Mouse (Mus musculus): ENCODE results near the gene Xlr3c. TPM values are rescaled to one million over a fixed set of nuclear protein-coding genes. Genes with fewer than 3 reads are reported as not detected.
"Not testable (repeated sequence)": the region's sequence is repeated elsewhere in the genome, so short reads cannot be mapped to it uniquely, and the experiment has no call there.

Xlr3c gene
- total RNA-seq (2014; fragmentation: Nextera tagmentation) (not detected in 2 replicates), total RNA-seq (2017) (not detected in 2 replicates)

DNA sequence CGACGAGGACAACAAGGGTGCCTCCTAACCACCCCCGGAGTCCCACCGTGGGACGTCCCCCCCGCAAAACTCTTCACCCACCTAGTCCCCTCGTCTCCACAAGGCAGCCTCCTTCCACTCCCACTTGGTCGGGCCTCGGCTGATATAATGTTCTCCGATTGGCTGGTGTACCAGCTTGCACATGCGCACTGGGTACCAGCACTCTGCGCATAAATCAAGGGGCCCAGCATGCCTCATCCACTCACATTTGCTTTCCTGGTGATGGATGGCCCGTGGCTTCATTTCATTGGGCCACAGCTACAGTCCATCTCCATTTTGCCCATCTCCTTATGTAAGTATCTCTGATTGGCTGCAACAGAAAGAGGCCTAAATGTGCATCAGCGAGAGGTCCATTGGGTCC lies at the start of gene Xlr3c:
TSS of gene Xlr3c (minus strand) at position 121 of the 400 bp plus-strand sequence.
- ATAC-seq (replicated peaks; ENCODE audit: poor library complexity, severe bottlenecking): not testable (repeated sequence)

DNA sequence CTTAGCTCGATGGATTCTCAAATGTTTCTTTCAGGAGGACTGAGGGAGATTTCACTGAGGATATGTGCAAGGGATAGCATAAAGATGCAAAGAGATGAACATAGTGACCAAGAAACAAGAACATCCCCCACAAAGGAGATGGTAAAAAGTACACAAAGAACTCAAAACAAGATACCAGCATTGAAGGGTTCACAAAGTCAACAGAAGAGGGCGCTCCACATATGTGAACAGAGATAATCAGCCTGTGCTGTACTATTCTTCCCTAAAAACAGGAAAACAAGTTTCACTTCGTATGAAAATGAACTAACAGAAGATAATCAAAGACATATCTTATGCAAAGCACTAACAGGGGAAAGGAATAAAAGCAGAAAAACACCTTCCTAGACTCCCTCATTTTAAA lies 47.3 kb upstream of the Xlr3c start:
- peak; percentile 55 for ATAC-seq (replicated peaks; ENCODE audit: poor library complexity, severe bottlenecking)

DNA sequence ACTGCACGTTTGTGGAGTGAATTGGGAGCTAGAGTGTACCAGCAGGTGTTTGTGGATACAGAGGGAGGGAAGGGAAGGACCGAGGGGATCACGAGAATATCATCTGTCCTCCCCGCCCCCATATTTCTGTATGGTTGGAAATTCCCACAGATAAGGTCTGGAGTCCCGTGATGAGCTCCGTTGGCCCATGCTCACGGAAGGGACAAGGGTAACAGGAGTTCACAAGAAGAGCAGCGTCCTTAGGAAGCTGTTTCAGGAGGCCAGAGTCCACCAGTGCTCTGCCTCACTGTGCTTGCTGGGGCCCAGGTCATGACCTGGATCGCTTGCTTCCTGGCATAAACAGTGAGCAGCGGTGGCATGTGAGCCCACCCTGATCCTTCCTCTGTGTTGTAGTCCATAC lies 30.6 kb upstream of the Xlr3c start:
- not testable (repeated sequence) for ATAC-seq (replicated peaks; ENCODE audit: poor library complexity, severe bottlenecking)

DNA sequence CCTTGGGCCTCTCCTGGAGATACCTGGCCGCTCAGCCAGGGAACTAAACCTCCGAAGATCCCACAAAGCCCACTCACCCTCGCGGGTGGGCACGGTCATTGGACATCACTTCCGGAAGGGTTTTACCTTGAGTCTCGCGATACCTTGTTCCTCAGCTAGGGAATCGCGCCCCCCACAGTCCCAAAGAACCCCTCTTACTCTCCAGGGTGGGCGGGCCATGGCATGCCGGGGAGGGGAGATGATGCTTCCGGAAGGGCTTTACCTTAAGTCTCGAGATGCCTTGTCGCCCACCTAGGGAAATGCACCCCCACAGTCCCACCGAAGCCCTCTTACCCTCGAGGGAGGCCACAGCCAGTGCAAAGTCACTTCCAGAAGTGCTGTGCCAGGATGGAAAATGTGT lies 27.7 kb upstream of the Xlr3c start, which contains the start of the genes Xlr5a and Xlr5c:
TSS of gene Xlr5a (minus strand) at position 101 of the 400 bp plus-strand sequence.
TSS of gene Xlr5c (minus strand) at position 101 of the 400 bp plus-strand sequence.
- ATAC-seq (replicated peaks; ENCODE audit: poor library complexity, severe bottlenecking): not testable (repeated sequence)

DNA sequence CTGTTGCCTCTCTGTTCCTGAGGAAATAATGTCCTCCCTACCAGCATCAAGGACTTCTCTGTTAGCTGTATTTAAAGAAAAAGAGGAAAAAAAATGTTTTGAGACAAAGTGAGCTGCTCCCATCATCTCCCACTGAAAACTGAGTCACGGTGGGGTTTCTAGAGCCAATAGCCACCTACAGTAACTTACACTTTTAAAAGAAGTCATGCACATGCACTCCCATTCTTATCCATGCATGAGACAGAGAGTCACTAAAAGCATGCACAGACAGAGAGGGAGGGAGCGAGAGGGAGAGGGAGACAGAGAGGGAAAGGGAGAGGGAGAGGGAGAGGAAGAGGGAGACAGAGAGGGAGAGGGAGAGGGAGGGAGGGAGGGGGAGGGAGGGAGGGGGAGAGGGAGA lies 2.8 kb downstream of the Xlr3c start:
- not testable (repeated sequence) for ATAC-seq (replicated peaks; ENCODE audit: poor library complexity, severe bottlenecking)

DNA sequence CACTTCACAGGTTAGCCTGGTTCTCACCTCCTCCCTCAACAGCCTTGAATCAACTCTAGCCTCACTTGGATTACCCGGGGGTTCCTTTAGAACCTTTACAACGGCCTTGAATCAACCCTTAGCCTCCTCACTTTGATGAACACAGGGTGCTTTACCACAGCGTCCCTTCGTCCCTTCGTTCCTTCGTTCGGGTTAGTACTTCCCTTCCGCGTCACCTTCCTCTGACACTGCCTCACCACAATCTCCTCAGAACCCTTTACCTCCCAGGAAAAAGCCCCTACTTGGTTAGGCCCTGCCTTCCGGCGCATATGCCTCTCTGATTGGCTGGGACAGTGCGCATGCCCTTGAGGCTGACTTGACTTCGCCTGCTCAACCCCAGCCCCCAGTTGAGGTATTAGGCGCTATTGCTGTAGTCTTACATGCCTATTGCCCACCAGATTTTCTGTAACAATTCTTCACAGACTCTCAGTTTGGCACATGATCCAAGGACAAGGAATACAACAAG lies 22.3 kb downstream of the Xlr3c start, which contains the start of gene Xlr4c:
TSS of gene Xlr4c (minus strand) at position 310 of the 505 bp plus-strand sequence.
- ATAC-seq (replicated peaks; ENCODE audit: poor library complexity, severe bottlenecking): not testable (repeated sequence)

DNA sequence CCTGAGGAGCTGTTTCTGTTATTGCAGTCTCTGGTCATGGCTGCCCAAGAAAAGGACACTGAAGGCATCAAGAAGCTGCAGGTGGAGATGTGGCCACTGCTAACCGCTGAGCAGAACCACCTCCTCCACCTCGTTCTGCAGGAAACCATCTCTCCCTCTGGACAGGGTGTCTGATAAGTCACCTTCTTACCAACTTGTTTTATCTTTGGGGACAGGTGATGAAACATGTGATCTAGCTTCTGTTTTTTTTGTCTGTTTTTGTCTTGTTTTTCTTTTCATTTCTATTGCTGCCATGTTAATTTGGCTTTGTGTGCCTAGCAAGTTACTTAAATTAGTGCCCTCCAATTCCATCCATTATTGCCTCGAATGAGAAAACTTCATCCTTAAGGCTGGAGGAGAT lies 35.9 kb downstream of the Xlr3c start:
- no peak for ATAC-seq (replicated peaks; ENCODE audit: poor library complexity, severe bottlenecking)

DNA sequence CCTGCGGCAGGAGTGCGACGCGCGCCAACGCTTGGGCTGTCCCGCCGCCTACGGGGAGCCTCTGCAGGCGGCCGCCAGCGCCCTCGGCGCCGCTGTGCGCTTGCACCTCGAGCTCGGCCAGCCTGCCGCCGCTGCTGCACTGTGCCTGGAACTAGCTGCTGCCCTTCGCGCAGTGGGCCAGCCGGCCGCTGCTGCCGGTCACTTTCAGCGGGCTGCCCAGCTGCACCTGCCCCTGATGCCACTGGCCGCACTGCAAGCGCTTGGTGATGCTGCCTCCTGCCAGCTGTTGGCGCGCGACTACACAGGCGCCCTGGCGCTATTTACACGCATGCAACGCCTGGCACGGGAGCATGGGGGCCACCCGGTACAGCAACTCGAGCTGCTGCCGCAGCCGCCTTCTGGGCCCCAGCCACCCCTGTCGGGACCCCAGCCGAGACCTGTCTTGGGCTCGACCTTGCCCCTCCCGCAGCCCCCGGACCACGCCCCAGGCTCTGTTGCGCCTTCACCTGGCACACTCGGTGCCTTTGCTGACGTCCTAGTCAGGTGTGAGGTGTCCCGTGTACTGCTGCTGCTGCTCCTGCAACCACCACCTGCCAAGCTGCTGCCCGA lies 36.5 kb downstream of the Xlr3c start:
- ATAC-seq (replicated peaks; ENCODE audit: poor library complexity, severe bottlenecking): peak; percentile 57

DNA sequence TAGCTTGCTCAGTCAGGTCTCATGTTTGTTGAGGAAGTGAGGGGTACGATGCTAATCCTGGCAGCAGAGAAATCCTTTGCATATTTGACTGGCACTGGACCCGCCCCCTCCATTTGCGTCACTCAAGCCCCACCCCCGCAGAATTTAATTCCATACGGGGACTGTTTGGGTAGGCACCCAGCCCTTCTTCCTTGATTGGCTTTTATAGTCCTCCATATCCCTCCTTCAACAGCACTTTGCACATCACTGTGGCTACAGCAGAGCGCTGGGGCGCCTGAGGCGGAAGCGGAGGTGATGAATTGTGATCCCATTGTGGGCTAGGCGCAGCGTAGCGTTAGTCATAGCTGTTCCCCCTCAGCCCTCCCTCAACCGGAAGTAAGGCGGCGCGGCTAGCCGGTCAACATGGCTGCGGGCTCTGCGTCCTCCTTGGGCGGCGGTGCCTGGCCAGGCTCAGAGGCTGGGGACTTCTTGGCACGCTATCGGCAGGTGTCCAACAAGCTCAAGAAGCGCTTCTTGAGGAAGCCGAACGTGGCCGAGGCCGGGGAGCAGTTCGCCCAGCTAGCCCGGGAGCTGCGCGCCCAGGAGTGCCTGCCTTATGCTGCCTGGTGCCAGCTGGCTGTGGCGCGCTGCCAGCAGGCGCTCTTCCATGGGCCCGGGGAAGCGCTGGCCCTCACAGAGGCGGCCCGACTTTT lies 37.1 kb downstream of the Xlr3c start, which contains the start of gene F8a:
TSS of gene F8a (plus strand) at position 378 of the 692 bp plus-strand sequence.
- peak; percentile 95 for ATAC-seq (replicated peaks; ENCODE audit: poor library complexity, severe bottlenecking)

DNA sequence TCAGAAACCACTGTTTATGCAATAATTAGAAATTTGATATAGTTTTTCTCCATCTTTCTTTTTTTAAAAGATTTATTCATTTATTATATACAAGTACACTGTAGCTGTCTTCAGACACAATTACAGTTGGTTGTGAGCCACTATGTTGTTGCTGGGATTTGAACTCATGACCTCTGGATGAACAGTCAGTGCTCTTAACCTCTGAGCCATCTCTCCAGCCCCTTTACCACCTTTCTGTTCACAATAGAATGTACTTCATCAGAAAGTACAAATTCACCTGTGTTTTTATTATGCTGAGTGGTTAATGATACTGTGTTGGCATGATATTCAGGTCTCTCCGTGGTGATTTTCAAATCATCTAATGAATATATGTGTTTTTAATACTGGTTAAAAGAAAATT lies 39.8 kb downstream of the Xlr3c start:
- ATAC-seq (replicated peaks; ENCODE audit: poor library complexity, severe bottlenecking): no peak

DNA sequence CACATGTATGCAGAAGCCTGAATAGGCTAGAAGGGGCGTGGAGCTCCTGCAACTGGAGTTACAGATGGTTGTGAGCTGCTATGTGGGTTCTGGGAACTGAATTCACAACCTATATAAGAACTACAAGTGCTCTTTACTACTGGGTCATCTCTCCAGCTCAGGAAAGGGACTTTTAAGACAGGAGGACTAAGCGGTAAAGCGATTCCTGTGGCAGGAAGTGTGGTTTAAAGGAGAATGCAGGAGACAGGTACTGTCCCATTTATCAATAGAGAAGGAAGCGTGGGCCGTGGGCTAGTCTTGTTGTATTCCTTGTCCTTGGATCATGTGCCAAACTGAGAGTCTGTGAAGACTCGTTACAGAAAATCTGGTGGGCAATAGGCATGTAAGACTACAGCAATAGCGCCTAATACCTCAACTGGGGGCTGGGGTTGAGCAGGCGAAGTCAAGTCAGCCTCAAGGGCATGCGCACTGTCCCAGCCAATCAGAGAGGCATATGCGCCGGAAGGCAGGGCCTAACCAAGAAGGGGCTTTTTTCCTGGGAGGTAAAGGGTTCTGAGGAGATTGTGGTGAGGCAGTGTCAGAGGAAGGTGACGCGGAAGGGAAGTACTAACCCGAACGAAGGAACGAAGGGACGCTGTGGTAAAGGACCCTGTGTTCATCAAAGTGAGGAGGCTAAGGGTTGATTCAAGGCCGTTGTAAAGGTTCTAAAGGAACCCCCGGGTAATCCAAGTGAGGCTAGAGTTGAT lies 51.2 kb downstream of the Xlr3c start, which contains the start of gene Xlr4b:
TSS of gene Xlr4b (plus strand) at position 515 of the 746 bp plus-strand sequence.
- peak; percentile 27; the same call in 1 of the 2 replicates for ATAC-seq (replicated peaks; ENCODE audit: poor library complexity, severe bottlenecking)

Other genes with a start within 250 kb of the Xlr3c start
- not detected in 2 replicates for gene Pnma5, start 228.3 kb downstream of the Xlr3c start, total RNA-seq (2014; fragmentation: Nextera tagmentation)
- gene Pnma5, start 228.3 kb downstream of the Xlr3c start, total RNA-seq (2017): not detected in 2 replicates
- not detected in 2 replicates for gene Pnma3, start 200.6 kb downstream of the Xlr3c start, total RNA-seq (2014; fragmentation: Nextera tagmentation)
- not detected in 2 replicates for gene Pnma3, start 200.6 kb downstream of the Xlr3c start, total RNA-seq (2017)
- gene Xlr4a, start 182.9 kb downstream of the Xlr3c start, total RNA-seq (2014; fragmentation: Nextera tagmentation): 23.8 and 24.8 TPM in 2 replicates
- gene Xlr4a, start 182.9 kb downstream of the Xlr3c start, total RNA-seq (2017): 10.9 and 14.2 TPM in 2 replicates
- gene Xlr3a, start 168.3 kb downstream of the Xlr3c start, total RNA-seq (2014; fragmentation: Nextera tagmentation): 1.8 and 8.5 TPM in 2 replicates
- 4.2 and 6.0 TPM in 2 replicates for gene Xlr3a, start 168.3 kb downstream of the Xlr3c start, total RNA-seq (2017)
- gene Gm14685, start 148.3 kb downstream of the Xlr3c start, total RNA-seq (2014; fragmentation: Nextera tagmentation): not detected in 2 replicates
- not detected in 2 replicates for gene Gm14685, start 148.3 kb downstream of the Xlr3c start, total RNA-seq (2017)
- gene Xlr5b, start 116.6 kb downstream of the Xlr3c start, total RNA-seq (2014; fragmentation: Nextera tagmentation): not detected in 2 replicates
- not detected in 2 replicates for gene Xlr5b, start 116.6 kb downstream of the Xlr3c start, total RNA-seq (2017)
- gene DXBay18, start 115.9 kb downstream of the Xlr3c start, total RNA-seq (2014; fragmentation: Nextera tagmentation): not detected in 2 replicates
- gene DXBay18, start 115.9 kb downstream of the Xlr3c start, total RNA-seq (2017): not detected in 2 replicates
- not detected in 2 replicates for gene Spin2d, start 88.4 kb downstream of the Xlr3c start, total RNA-seq (2014; fragmentation: Nextera tagmentation)
- 1.6 TPM in 1 of 2 replicates, not detected in the other for gene Spin2d, start 88.4 kb downstream of the Xlr3c start, total RNA-seq (2017)
- 1.3 and 16.8 TPM in 2 replicates for gene Xlr3b, start 73.2 kb downstream of the Xlr3c start, total RNA-seq (2014; fragmentation: Nextera tagmentation)
- 7.8 and 7.9 TPM in 2 replicates for gene Xlr3b, start 73.2 kb downstream of the Xlr3c start, total RNA-seq (2017)
- gene Xlr4b, start 51.1 kb downstream of the Xlr3c start, total RNA-seq (2014; fragmentation: Nextera tagmentation): 17.1 and 17.2 TPM in 2 replicates
- 13.2 and 15.7 TPM in 2 replicates for gene Xlr4b, start 51.1 kb downstream of the Xlr3c start, total RNA-seq (2017)
- gene F8a, start 37.1 kb downstream of the Xlr3c start, total RNA-seq (2014; fragmentation: Nextera tagmentation): 2.3 and 5.9 TPM in 2 replicates
- gene F8a, start 37.1 kb downstream of the Xlr3c start, total RNA-seq (2017): 3.9 and 4.2 TPM in 2 replicates
- 2.9 and 13.5 TPM in 2 replicates for gene Xlr4c, start 22.3 kb downstream of the Xlr3c start, total RNA-seq (2014; fragmentation: Nextera tagmentation)
- gene Xlr4c, start 22.3 kb downstream of the Xlr3c start, total RNA-seq (2017): 5.9 and 8.6 TPM in 2 replicates
- gene Xlr5a, start 27.6 kb upstream of the Xlr3c start, total RNA-seq (2014; fragmentation: Nextera tagmentation): not detected in 2 replicates
- not detected in 2 replicates for gene Xlr5a, start 27.6 kb upstream of the Xlr3c start, total RNA-seq (2017)
- gene Xlr5c, start 27.6 kb upstream of the Xlr3c start, total RNA-seq (2014; fragmentation: Nextera tagmentation): not detected in 2 replicates
- not detected in 2 replicates for gene Xlr5c, start 27.6 kb upstream of the Xlr3c start, total RNA-seq (2017)
- gene Gm45015, start 71.5 kb upstream of the Xlr3c start, total RNA-seq (2014; fragmentation: Nextera tagmentation): not detected in 2 replicates
- not detected in 2 replicates for gene Gm45015, start 71.5 kb upstream of the Xlr3c start, total RNA-seq (2017)
- gene Zfp275, start 77.2 kb upstream of the Xlr3c start, total RNA-seq (2014; fragmentation: Nextera tagmentation): 8.5 and 11.9 TPM in 2 replicates
- gene Zfp275, start 77.2 kb upstream of the Xlr3c start, total RNA-seq (2017): 7.9 and 8.1 TPM in 2 replicates
- not detected in 2 replicates for gene Gm18336, start 133.3 kb upstream of the Xlr3c start, total RNA-seq (2014; fragmentation: Nextera tagmentation)
- not detected in 2 replicates for gene Gm18336, start 133.3 kb upstream of the Xlr3c start, total RNA-seq (2017)
- gene Zfp92, start 145.7 kb upstream of the Xlr3c start, total RNA-seq (2014; fragmentation: Nextera tagmentation): not detected in 2 replicates
- not detected in 2 replicates for gene Zfp92, start 145.7 kb upstream of the Xlr3c start, total RNA-seq (2017)
- not detected in 2 replicates for gene Trex2, start 170.0 kb upstream of the Xlr3c start, total RNA-seq (2014; fragmentation: Nextera tagmentation)
- not detected in 2 replicates for gene Trex2, start 170.0 kb upstream of the Xlr3c start, total RNA-seq (2017)
- gene Haus7, start 193.7 kb upstream of the Xlr3c start, total RNA-seq (2014; fragmentation: Nextera tagmentation): 24.2 and 29.1 TPM in 2 replicates
- gene Haus7, start 193.7 kb upstream of the Xlr3c start, total RNA-seq (2017): 51.8 and 70.7 TPM in 2 replicates
- not detected in 2 replicates for gene Bgn, start 218.2 kb upstream of the Xlr3c start, total RNA-seq (2014; fragmentation: Nextera tagmentation)
- gene Bgn, start 218.2 kb upstream of the Xlr3c start, total RNA-seq (2017): not detected in 2 replicates
- gene Atp2b3, start 237.7 kb upstream of the Xlr3c start, total RNA-seq (2014; fragmentation: Nextera tagmentation): not detected in 2 replicates
- not detected in 2 replicates for gene Atp2b3, start 237.7 kb upstream of the Xlr3c start, total RNA-seq (2017)